In the genomic region with DNA sequence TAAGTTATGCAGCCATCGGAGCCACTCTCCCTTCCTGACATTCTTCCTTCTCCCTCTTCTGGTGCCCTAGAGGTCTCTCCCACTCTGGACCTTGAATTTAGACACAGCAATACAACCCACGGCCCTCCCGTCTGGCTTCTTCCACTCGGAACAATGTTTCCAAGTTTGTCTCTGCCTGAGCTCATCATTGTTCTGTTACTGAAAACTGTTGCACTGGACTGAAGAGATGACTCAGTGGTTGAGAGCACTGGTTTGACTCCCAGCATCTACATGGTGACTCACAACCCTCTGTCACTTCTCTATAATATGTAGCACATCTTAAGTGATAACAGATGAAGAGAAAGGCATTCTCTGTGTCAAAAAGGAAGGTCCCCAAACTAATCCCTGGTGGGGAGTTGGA, we compare ENCODE assay signal across 15 mouse cellular contexts. TPM values are rescaled to one million over a fixed set of nuclear protein-coding genes. Genes with fewer than 3 reads are reported as not detected.
"Had no signal": no experiment of that assay in that cellular context is flagged by ENCODE, and none has a peak within 500 bp of the region (broad histone marks: within the 10 kb centered on the region; RNA-seq: fewer than 3 reads in every experiment).

No protein-coding gene starts in this region.

- H3K9me3 ChIP-seq: liver, embryonic 15.5 days; midbrain, embryonic 10.5 days; neural tube, embryonic 12.5 days had no signal

- H3K36me3 ChIP-seq: limb, embryonic 13.5 days; liver, embryonic 15.5 days; midbrain, embryonic 10.5 days; neural tube, embryonic 12.5 days had no signal

- H3K4me3 ChIP-seq: layer of hippocampus, adult 2 months; limb, embryonic 13.5 days; liver, embryonic 15.5 days; midbrain, embryonic 10.5 days; neural tube, embryonic 12.5 days had no signal

- H3K9ac ChIP-seq: limb, embryonic 13.5 days; liver, embryonic 15.5 days; neural tube, embryonic 12.5 days had no signal

- H3K27ac ChIP-seq: layer of hippocampus, adult 2 months; limb, embryonic 13.5 days; liver, embryonic 15.5 days; midbrain, embryonic 10.5 days; neural tube, embryonic 12.5 days had no signal

- H3K4me1 ChIP-seq: limb, embryonic 13.5 days; liver, embryonic 15.5 days; neural tube, embryonic 12.5 days had no signal

- H3K27me3 ChIP-seq: limb, embryonic 13.5 days; neural tube, embryonic 12.5 days had no signal

- H3K4me2 ChIP-seq: limb, embryonic 13.5 days; liver, embryonic 15.5 days; neural tube, embryonic 12.5 days had no signal

- ATAC-seq: lung, postnatal 0 days had no signal

- DNase-seq: kidney, postnatal 10 days; kidney, postnatal 4 days; left cerebral cortex, postnatal 4 days; lung, adult 2 months; lung, postnatal 36 days; midbrain, embryonic 14.5 days; thymus, postnatal 36 days had no signal

RNA-seq across cellular contexts. Expression of a gene that starts 3.1 kb away (rescaled TPM):
- polyA plus RNA-seq: limb, embryonic 13.5 days; liver, adult 2 months; liver, embryonic 15.5 days; lung, adult 2 months; lung, postnatal 0 days; midbrain, embryonic 10.5 days; midbrain, embryonic 14.5 days; neural tube, embryonic 12.5 days; thymus, postnatal 0 days had no signal

RNA-seq across cellular contexts. Expression of a gene that starts 16.8 kb away (rescaled TPM):
- polyA plus RNA-seq: limb, embryonic 13.5 days; liver, adult 2 months; liver, embryonic 15.5 days; lung, adult 2 months; lung, postnatal 0 days; midbrain, embryonic 10.5 days; neural tube, embryonic 12.5 days; thymus, postnatal 0 days had no signal

RNA-seq across cellular contexts. Expression of a gene that starts 30.4 kb away (rescaled TPM):
- polyA plus RNA-seq: limb, embryonic 13.5 days; liver, adult 2 months; liver, embryonic 15.5 days; lung, adult 2 months; lung, postnatal 0 days; midbrain, embryonic 10.5 days; midbrain, embryonic 14.5 days; neural tube, embryonic 12.5 days; thymus, postnatal 0 days had no signal

RNA-seq across cellular contexts. Expression of a gene that starts 32.1 kb away (rescaled TPM):
- polyA plus RNA-seq: limb, embryonic 13.5 days; liver, adult 2 months; liver, embryonic 15.5 days; lung, postnatal 0 days; midbrain, embryonic 10.5 days; neural tube, embryonic 12.5 days had no signal

RNA-seq across cellular contexts. Expression of a gene that starts 35.1 kb away (rescaled TPM):
- polyA plus RNA-seq: limb, embryonic 13.5 days; liver, adult 2 months; liver, embryonic 15.5 days; lung, adult 2 months; lung, postnatal 0 days; midbrain, embryonic 10.5 days; midbrain, embryonic 14.5 days; neural tube, embryonic 12.5 days; thymus, postnatal 0 days had no signal
